Mouse (Mus musculus) cortical plate, adult 2 months (tissue): ENCODE results near the gene Smyd2.

Experiments used
- CTCF ChIP-seq: fragments of 200-500 bp; IDR thresholded peaks from 2 replicates; pipeline ENCODE4 v1.5.1; 2011; ENCODE audit warnings: mild to moderate bottlenecking, control low read depth, low read length; ENCODE audit not compliant: insufficient read depth; ENCODE audit errors: extremely low read depth
- POLR2A ChIP-seq: fragments of 200-500 bp; IDR thresholded peaks from 2 replicates; pipeline ENCODE4 v1.6.1; 2011; ENCODE audit warnings: mild to moderate bottlenecking, low read length, control low read depth; ENCODE audit not compliant: insufficient read depth; ENCODE audit errors: extremely low read depth

DNA sequence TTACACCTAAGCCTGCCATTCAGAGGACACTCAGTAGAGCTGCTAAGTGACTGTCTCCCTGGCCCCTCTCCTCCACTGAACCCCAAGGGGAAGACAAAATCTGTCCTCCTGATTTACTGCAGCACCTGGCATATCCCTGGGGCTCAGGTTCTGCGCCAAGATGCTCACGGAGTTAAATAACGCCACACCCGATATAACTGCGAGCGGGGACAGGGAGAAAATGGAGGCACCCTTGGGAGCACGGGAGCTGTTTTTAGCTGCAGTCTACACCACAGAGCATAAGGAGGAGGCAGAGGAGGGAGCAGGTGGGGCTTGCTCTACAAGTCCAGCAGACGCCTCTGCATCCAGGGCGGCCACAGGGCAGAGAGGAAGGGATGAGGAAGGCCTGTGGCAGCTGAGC, 19.8 kb downstream of the Smyd2 start:
- no peak for TF ChIP-seq POLR2A
- TF ChIP-seq CTCF = no peak
